Mouse (Mus musculus) spleen, adult 2 months (tissue): ENCODE measurements around the gene Ablim1. TPM values are rescaled to one million over a fixed set of nuclear protein-coding genes. Genes with fewer than 3 reads are reported as not detected.

Experiments used
- DNase-seq, 2 experiments: peaks; one replicate each; pipeline versions ENCODE4 v3.0.0 to v3.0.0-alpha.2; 2012 to 2021; ENCODE audit warnings: low spot score in 2 of 2, low read depth in 1 of 2
- H3K27ac ChIP-seq: fragments of 200-500 bp; 2 replicates; pipeline ENCODE4 v1.5.1; 2012; ENCODE audit warnings: low read length, inconsistent platforms; ENCODE audit not compliant: insufficient read depth
- H3K27me3 ChIP-seq: fragments of 200-500 bp; 2 replicates; pipeline ENCODE4 v1.6.1; 2012; ENCODE audit warnings: mild to moderate bottlenecking, moderate library complexity, low read length, inconsistent platforms; ENCODE audit not compliant: control insufficient read depth, insufficient read depth
- H3K36me3 ChIP-seq: fragments of 200-500 bp; 2 replicates; pipeline ENCODE4 v1.6.1; 2012; ENCODE audit warnings: mild to moderate bottlenecking, low read length, inconsistent platforms; ENCODE audit not compliant: control insufficient read depth, insufficient read depth
- H3K4me1 ChIP-seq: fragments of 200-500 bp; 2 replicates; pipeline ENCODE4 v1.6.1; 2011; ENCODE audit warnings: inconsistent platforms; ENCODE audit not compliant: control insufficient read depth, insufficient read depth, insufficient read length
- H3K4me3 ChIP-seq: fragments of 200-500 bp; 2 replicates; pipeline ENCODE4 v1.5.1; 2011; ENCODE audit warnings: mild to moderate bottlenecking, inconsistent platforms; ENCODE audit not compliant: insufficient read depth, insufficient read length; ENCODE audit errors: extremely low read depth
- CTCF ChIP-seq: fragments of 200-500 bp; IDR thresholded peaks from 2 replicates; pipeline ENCODE4 v1.5.1; 2011; ENCODE audit warnings: mild to moderate bottlenecking, inconsistent platforms; ENCODE audit not compliant: insufficient read depth, insufficient read length, insufficient replicate concordance; ENCODE audit errors: extremely low read depth
- POLR2A ChIP-seq: fragments of 200-500 bp; IDR thresholded peaks from 2 replicates; pipeline ENCODE4 v1.6.1; 2011; ENCODE audit warnings: low read depth, low read length, inconsistent platforms
- WGBS: fragments of 180-500 bp; shearing (Covaris S2); methylation state at CpG from one replicate; pipeline ENCODE4 v1.1.7; 2018; 5-methylcytosine and 5-hydroxymethylcytosine counted together
- polyA plus RNA-seq: library from polyadenylated mRNA; depleted of rRNA; stranded (reverse); fragments of >200 nt; gene quantifications from 2 replicates; pipeline ENCODE4 v1.2.3, GENCODE M21; 2012

The Ablim1 gene
- polyA plus RNA-seq, 1 experiment: 53.8 TPM

- H3K4me3 ChIP-seq: no peak overlapping the region
- H3K27me3 ChIP-seq: peaks cover 2% of the 10 kb centered on the region
- no peaks in the 10 kb centered on the region for H3K4me1 ChIP-seq
- TF ChIP-seq CTCF (no peak), POLR2A (no peak)
- WGBS: 93% methylated on average over 11 of the region's 11 CpGs
- no peak overlapping the region for H3K27ac ChIP-seq
- no peaks in the 10 kb centered on the region for H3K36me3 ChIP-seq
- DNase-seq: no peak
Observed at GRCm38 (mm10) chr19:57195169-57195930, 119.4 kb downstream of the Ablim1 start.

GRCm38 (mm10) chr19:57193958-57194357 lies 120.8 kb downstream of the Ablim1 start:
- DNase-seq: no peak
- TF ChIP-seq CTCF (no peak), POLR2A (no peak)
- Histone ChIP-seq H3K27ac (no peak overlapping the region), H3K27me3 (peaks cover 2% of the 10 kb centered on the region), H3K36me3 (no peaks in the 10 kb centered on the region), H3K4me1 (no peaks in the 10 kb centered on the region), H3K4me3 (no peak overlapping the region)
- WGBS: 85% methylated on average over 6 of the region's 6 CpGs

GRCm38 (mm10) chr19:57193382-57193781 lies 121.3 kb downstream of the Ablim1 start:
- Histone ChIP-seq H3K4me1 (no peaks in the 10 kb centered on the region), H3K36me3 (no peaks in the 10 kb centered on the region), H3K4me3 (no peak overlapping the region), H3K27me3 (peaks cover 2% of the 10 kb centered on the region), H3K27ac (no peak overlapping the region)
- TF ChIP-seq POLR2A (no peak), CTCF (no peak)
- no peak for DNase-seq
- WGBS: 73% methylated on average over 12 of the region's 12 CpGs

- Histone ChIP-seq H3K4me1 (peaks cover 3% of the 10 kb centered on the region; the same call in 1 of the 2 replicates), H3K4me3 (no peak overlapping the region), H3K27me3 (no peaks in the 10 kb centered on the region), H3K36me3 (no peaks in the 10 kb centered on the region), H3K27ac (no peak overlapping the region)
- TF ChIP-seq CTCF (no peak), POLR2A (no peak)
- DNase-seq: no peak
- 86% methylated on average over 1 of the region's 1 CpGs for WGBS
Observed at GRCm38 (mm10) chr19:57191109-57191508, 123.6 kb downstream of the Ablim1 start.

GRCm38 (mm10) chr19:57189427-57189826 lies 125.3 kb downstream of the Ablim1 start:
- Histone ChIP-seq H3K27me3 (no peaks in the 10 kb centered on the region), H3K4me1 (peaks cover 10% of the 10 kb centered on the region; the same call in 1 of the 2 replicates), H3K4me3 (no peak overlapping the region), H3K36me3 (no peaks in the 10 kb centered on the region), H3K27ac (no peak overlapping the region)
- no peak for DNase-seq
- WGBS: 81% methylated on average over 5 of the region's 5 CpGs
- TF ChIP-seq CTCF (no peak), POLR2A (no peak)

- 58% methylated on average over 4 of the region's 4 CpGs for WGBS
- no peak overlapping the region for H3K4me3 ChIP-seq
- TF ChIP-seq POLR2A: no peak
- TF ChIP-seq CTCF: no peak
- no peak for DNase-seq
- H3K27me3 ChIP-seq: no peaks in the 10 kb centered on the region
- H3K27ac ChIP-seq: no peak overlapping the region
- no peaks in the 10 kb centered on the region for H3K36me3 ChIP-seq
- peaks cover 10% of the 10 kb centered on the region; the same call in 1 of the 2 replicates for H3K4me1 ChIP-seq
Observed at GRCm38 (mm10) chr19:57188553-57188952, 126.2 kb downstream of the Ablim1 start.

GRCm38 (mm10) chr19:57185021-57185420 lies 129.7 kb downstream of the Ablim1 start:
- WGBS: 75% methylated on average over 3 of the region's 3 CpGs
- TF ChIP-seq CTCF: no peak
- TF ChIP-seq POLR2A: no peak
- H3K4me3 ChIP-seq: no peak overlapping the region
- no peaks in the 10 kb centered on the region for H3K36me3 ChIP-seq
- H3K4me1 ChIP-seq: peaks cover 10% of the 10 kb centered on the region; the same call in 1 of the 2 replicates
- no peaks in the 10 kb centered on the region for H3K27me3 ChIP-seq
- no peak overlapping the region for H3K27ac ChIP-seq
- DNase-seq: no peak
